ENCODE assay signal across 23 mouse cellular contexts in the genomic region with DNA sequence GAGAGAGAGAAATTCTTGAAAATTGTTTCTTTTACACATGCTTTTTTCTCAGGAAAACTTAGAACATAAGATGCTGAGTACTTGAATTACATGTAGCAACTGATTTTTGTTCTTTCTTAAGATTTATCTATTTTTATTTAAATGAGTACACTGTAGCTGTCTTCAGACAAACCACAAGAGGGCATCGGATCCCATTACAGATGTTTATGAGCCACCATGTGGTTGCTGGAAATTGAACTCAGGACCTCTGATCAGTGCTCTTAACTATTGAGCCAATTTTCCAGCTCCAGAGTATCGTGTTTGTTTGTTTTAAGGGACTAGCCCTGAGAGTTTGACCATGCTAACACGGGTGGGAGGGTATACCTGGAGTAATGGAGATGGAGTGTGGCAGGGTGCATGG. TPM values are rescaled to one million over a fixed set of nuclear protein-coding genes. Genes with fewer than 3 reads are reported as not detected.
DNase-seq lines count a peak whose midpoint lies in the region; ATAC-seq and TF ChIP-seq lines count a peak whose summit lies in the region.
"Had no signal": no experiment of that assay in that cellular context is flagged by ENCODE, and none has a peak within 500 bp of the region (broad histone marks: within the 10 kb centered on the region; RNA-seq: fewer than 3 reads in every experiment).

No protein-coding gene starts in this region.

- no peak overlapping the region for H3K27ac ChIP-seq in layer of hippocampus, adult 2 months
- no peak overlapping the region for H3K27ac ChIP-seq in CH12.LX (ENCODE audit: insufficient read depth, low read depth)
- H3K27ac ChIP-seq in stomach, postnatal 0 days (replicated peaks) = no peak overlapping the region
- no peak overlapping the region for H3K27ac ChIP-seq in kidney, embryonic 15.5 days
- H3K27ac ChIP-seq: embryonic facial prominence, embryonic 12.5 days; forebrain, embryonic 15.5 days; heart, embryonic 15.5 days; hindbrain, embryonic 12.5 days; intestine, embryonic 15.5 days; limb, embryonic 13.5 days had no signal

- H3K36me3 ChIP-seq in CH12.LX (replicated peaks in 1 of 2; ENCODE audit: control insufficient read depth in 1 of 2, insufficient read depth in 1 of 2, low read length in 1 of 2) = no peaks in the 10 kb centered on the region
- no peaks in the 10 kb centered on the region for H3K36me3 ChIP-seq in stomach, postnatal 0 days (ENCODE audit: control insufficient read depth, insufficient read depth, low read length)
- H3K36me3 ChIP-seq in kidney, embryonic 15.5 days = no peaks in the 10 kb centered on the region
- H3K36me3 ChIP-seq: embryonic facial prominence, embryonic 12.5 days; forebrain, embryonic 15.5 days; heart, embryonic 15.5 days; hindbrain, embryonic 12.5 days; intestine, embryonic 15.5 days; limb, embryonic 13.5 days had no signal

- no peaks in the 10 kb centered on the region for H3K79me2 ChIP-seq in CH12.LX (replicated peaks; ENCODE audit: control insufficient read depth, extremely low read depth, insufficient read depth, poor library complexity, severe bottlenecking)

- TF ChIP-seq CTCF in layer of hippocampus, adult 2 months (conservative IDR thresholded peaks at IDR 0.05) = peak; percentile 63
- TF ChIP-seq CTCF in CH12.LX (conservative IDR thresholded peaks at IDR 0.05 in 1 of 2, IDR thresholded peaks at IDR 0.05 in 1 of 2; ENCODE audit: low read depth in 2 of 2, low read length in 2 of 2) = peak in 1 of 2 experiments; percentile 87; a peak in 3 of 4 replicates
- peak; percentile 43 for TF ChIP-seq CTCF in stomach, postnatal 0 days (IDR thresholded peaks at IDR 0.05; ENCODE audit: low read depth)

- no peak overlapping the region for H3K4me3 ChIP-seq in layer of hippocampus, adult 2 months
- H3K4me3 ChIP-seq in CH12.LX (replicated peaks in 1 of 3; ENCODE audit: low read depth in 2 of 3, low read length in 2 of 3, poor library complexity in 1 of 3) = no peak overlapping the region
- no peak overlapping the region for H3K4me3 ChIP-seq in stomach, postnatal 0 days (ENCODE audit: low read depth, low read length)
- no peak overlapping the region for H3K4me3 ChIP-seq in kidney, embryonic 15.5 days (replicated peaks)
- H3K4me3 ChIP-seq: embryonic facial prominence, embryonic 12.5 days; forebrain, embryonic 15.5 days; heart, embryonic 15.5 days; hindbrain, embryonic 12.5 days; intestine, embryonic 15.5 days; limb, embryonic 13.5 days had no signal

- no peaks in the 10 kb centered on the region for H3K4me1 ChIP-seq in CH12.LX (ENCODE audit: control insufficient read depth in 1 of 2, insufficient read depth in 2 of 2)
- no peaks in the 10 kb centered on the region for H3K4me1 ChIP-seq in stomach, postnatal 0 days (replicated peaks; ENCODE audit: control insufficient read depth, insufficient read depth)
- H3K4me1 ChIP-seq in kidney, embryonic 15.5 days = no peaks in the 10 kb centered on the region
- H3K4me1 ChIP-seq: embryonic facial prominence, embryonic 12.5 days; forebrain, embryonic 15.5 days; heart, embryonic 15.5 days; hindbrain, embryonic 12.5 days; intestine, embryonic 15.5 days; limb, embryonic 13.5 days had no signal

- no peak for ATAC-seq in stomach, postnatal 0 days (ENCODE audit: low FRiP score, low TSS enrichment)
- no peak for ATAC-seq in kidney, embryonic 15.5 days (replicated peaks; ENCODE audit: low FRiP score)
- ATAC-seq: forebrain, embryonic 15.5 days; intestine, embryonic 15.5 days had no signal

- H3K4me2 ChIP-seq in CH12.LX (ENCODE audit: insufficient read depth, low read depth, poor library complexity, severe bottlenecking) = no peak overlapping the region
- H3K4me2 ChIP-seq in stomach, postnatal 0 days (replicated peaks; ENCODE audit: low read depth) = no peak overlapping the region
- no peak overlapping the region for H3K4me2 ChIP-seq in kidney, embryonic 15.5 days
- H3K4me2 ChIP-seq: embryonic facial prominence, embryonic 12.5 days; forebrain, embryonic 15.5 days; heart, embryonic 15.5 days; hindbrain, embryonic 12.5 days; intestine, embryonic 15.5 days; limb, embryonic 13.5 days had no signal

- dilution Hi-C loops in CH12.LX (cut with MboI; ENCODE audit: extremely low pct_ligation_motif_present, extremely low pct_unique_long_range_greater_than_20kb, low sequenced_read_pairs) = no loop called here

- TF ChIP-seq RAD21 in CH12.LX (IDR thresholded peaks at IDR 0.05; ENCODE audit: low read depth, low read length) = peak; percentile 58

- H3K9ac ChIP-seq in CH12.LX (ENCODE audit: insufficient read depth, low read depth) = no peak overlapping the region
- no peak overlapping the region for H3K9ac ChIP-seq in stomach, postnatal 0 days (ENCODE audit: low read length)
- no peak overlapping the region for H3K9ac ChIP-seq in kidney, embryonic 15.5 days
- H3K9ac ChIP-seq: embryonic facial prominence, embryonic 12.5 days; forebrain, embryonic 15.5 days; heart, embryonic 15.5 days; hindbrain, embryonic 12.5 days; intestine, embryonic 15.5 days; limb, embryonic 13.5 days had no signal

- DNase-seq in layer of hippocampus, adult 2 months (ENCODE audit: low spot score in 2 of 2) = no peak
- no peak for DNase-seq in layer of hippocampus, adult 8-10 months (ENCODE audit: low spot score in 2 of 2)
- peak; percentile 23 for DNase-seq in thymus, postnatal 14 days
- DNase-seq in thymus, postnatal 4 days = no peak
- DNase-seq in CH12.LX (ENCODE audit: extremely low read depth) = peak; percentile 17
- no peak for DNase-seq in stomach, postnatal 0 days (ENCODE audit: low spot score)
- DNase-seq: adrenal gland, postnatal 10 days; cerebellum, adult 2 months; heart, adult 18-20 months; kidney, postnatal 14 days; layer of hippocampus, adult 9-11 months; midbrain, embryonic 14.5 days had no signal

- no peak for TF ChIP-seq POLR2A in CH12.LX (IDR thresholded peaks at IDR 0.05; ENCODE audit: low read depth, low read length)

- 58% methylated on average over 3 of the region's 3 CpGs for WGBS in stomach, postnatal 0 days
- WGBS in kidney, embryonic 15.5 days = 65% methylated on average over 3 of the region's 3 CpGs

- no peaks in the 10 kb centered on the region for H3K27me3 ChIP-seq in CH12.LX (replicated peaks)
- H3K27me3 ChIP-seq in stomach, postnatal 0 days (ENCODE audit: control insufficient read depth, insufficient read depth, low read length) = no peaks in the 10 kb centered on the region
- H3K27me3 ChIP-seq in kidney, embryonic 15.5 days = no peaks in the 10 kb centered on the region
- H3K27me3 ChIP-seq: embryonic facial prominence, embryonic 12.5 days; forebrain, embryonic 15.5 days; heart, embryonic 15.5 days; hindbrain, embryonic 12.5 days; intestine, embryonic 15.5 days; limb, embryonic 13.5 days had no signal

- no peaks in the 10 kb centered on the region for H3K9me3 ChIP-seq in CH12.LX (replicated peaks; ENCODE audit: low read length)
- H3K9me3 ChIP-seq in stomach, postnatal 0 days (ENCODE audit: control insufficient read depth, low read length) = no peaks in the 10 kb centered on the region
- no peaks in the 10 kb centered on the region for H3K9me3 ChIP-seq in kidney, embryonic 15.5 days (replicated peaks)
- H3K9me3 ChIP-seq: embryonic facial prominence, embryonic 12.5 days; forebrain, embryonic 15.5 days; heart, embryonic 15.5 days; hindbrain, embryonic 12.5 days; intestine, embryonic 15.5 days; limb, embryonic 13.5 days had no signal

- no peak for TF ChIP-seq EP300 in CH12.LX (IDR thresholded peaks at IDR 0.05; ENCODE audit: low read length)
- no peak for TF ChIP-seq EP300 in stomach, postnatal 0 days (optimal IDR thresholded peaks at IDR 0.05)

- in situ Hi-C loops in CH12.LX (cut with MboI; ENCODE audit: low pct_ligation_motif_present, low pct_unique_long_range_greater_than_20kb, low sequenced_read_pairs) = loop anchor here (10.0 kb wide), 1 partner anchor 63 kb away; no protein-coding TSS in a partner anchor

TF ChIP-seq in CH12.LX, 34 proteins besides CTCF, POLR2A, EP300 and RAD21 (continues in another document):
- TF ChIP-seq MYC (IDR thresholded peaks at IDR 0.05; ENCODE audit: low read depth, low read length) (peak; percentile 88), NRF1 (IDR thresholded peaks at IDR 0.05; ENCODE audit: low read depth, low read length) (no peak), TBP (conservative IDR thresholded peaks at IDR 0.05; ENCODE audit: low read depth, low read length) (no peak), MAZ (IDR thresholded peaks at IDR 0.05; ENCODE audit: low read depth, low read length) (no peak), JUN (IDR thresholded peaks at IDR 0.05; ENCODE audit: insufficient read depth, low read depth, low read length) (no peak), MAX (IDR thresholded peaks at IDR 0.05; ENCODE audit: low read length) (peak; percentile 61; the same call in 1 of the 2 replicates), MAFK (IDR thresholded peaks at IDR 0.05; ENCODE audit: insufficient replicate concordance, low read length) (no peak), RCOR1 (conservative IDR thresholded peaks at IDR 0.05; ENCODE audit: low read depth, low read length) (no peak)

RNA-seq across cellular contexts. Expression of a gene that starts 8.6 kb away (rescaled TPM):
- 10 to 100 TPM in 1 of 2 experiments, 1 to 10 TPM in 1; 9.4 to 10.6 TPM for total RNA-seq in layer of hippocampus, adult 2 months (2021)
- 10 to 100 TPM in 1 of 4 experiments, 1 to 10 TPM in 3; 8.1 to 10.4 (median 8.8) TPM for total RNA-seq in layer of hippocampus, adult 8-10 months (2022)
- total RNA-seq in CH12.LX (2012; rRNA removed) = not detected in 2 replicates
- not detected in 2 replicates for total RNA-seq in CH12.LX (2014; rRNA removed)
- not detected in 2 replicates for polyA plus RNA-seq in CH12.LX (2012; ENCODE audit: insufficient read length, low read depth)
- not detected in 2 replicates for polyA plus RNA-seq in stomach, postnatal 0 days (2015; fragmentation: Nextera tagmentation; extraction: Ambion mirVana)
- not detected in 2 replicates for polyA plus RNA-seq in kidney, embryonic 15.5 days (2015; fragmentation: Nextera tagmentation; extraction: Ambion mirVana)
- total RNA-seq: adrenal gland, postnatal 10 days; gastrocnemius, adult 8-10 months; heart, adult 18-20 months; megakaryocyte, adult 5-6 weeks had no signal
- polyA plus RNA-seq: embryonic facial prominence, embryonic 12.5 days; forebrain, embryonic 15.5 days; heart, embryonic 15.5 days; hindbrain, embryonic 12.5 days; intestine, embryonic 15.5 days; limb, embryonic 13.5 days; lung, embryonic 16.5 days; midbrain, embryonic 14.5 days; stomach, embryonic 14.5 days had no signal

RNA-seq across cellular contexts. Expression of a gene that starts 21.3 kb away (rescaled TPM):
- total RNA-seq in layer of hippocampus, adult 2 months (2021) = under 1 TPM in 1 of 2 experiments, not detected in 1; 0.10 TPM
- under 1 TPM in 3 of 4 experiments, not detected in 1; 0.04 to 0.12 (median 0.07) TPM for total RNA-seq in layer of hippocampus, adult 8-10 months (2022)
- total RNA-seq in CH12.LX (2012; rRNA removed) (not detected in 2 replicates), CH12.LX (2014; rRNA removed) (not detected in 2 replicates)
- not detected in 2 replicates for polyA plus RNA-seq in CH12.LX (2012; ENCODE audit: insufficient read length, low read depth)
- polyA plus RNA-seq in stomach, postnatal 0 days (2015; fragmentation: Nextera tagmentation; extraction: Ambion mirVana) = 0.01 TPM in 1 of 2 replicates, not detected in the other
- not detected in 2 replicates for polyA plus RNA-seq in kidney, embryonic 15.5 days (2015; fragmentation: Nextera tagmentation; extraction: Ambion mirVana)
- total RNA-seq: megakaryocyte, adult 5-6 weeks had no signal
- polyA plus RNA-seq: cerebellum, adult 2 months; embryonic facial prominence, embryonic 12.5 days; forebrain, embryonic 15.5 days; hindbrain, embryonic 12.5 days; limb, embryonic 13.5 days; lung, embryonic 16.5 days; midbrain, embryonic 14.5 days; stomach, embryonic 14.5 days had no signal

RNA-seq across cellular contexts. Expression of a gene that starts 40.7 kb away (rescaled TPM):
- under 1 TPM in 1 of 2 experiments, not detected in 1; 0.31 TPM for total RNA-seq in layer of hippocampus, adult 2 months (2021)
- total RNA-seq in layer of hippocampus, adult 8-10 months (2022) = 1 to 10 TPM in 2 of 4 experiments, under 1 TPM in 1, not detected in 1; 0.27 to 6.1 (median 5.6) TPM
- total RNA-seq in CH12.LX (2012; rRNA removed) = 26.4 and 40.3 TPM in 2 replicates
- 26.5 and 30.1 TPM in 2 replicates for total RNA-seq in CH12.LX (2014; rRNA removed)
- 35.1 and 36.7 TPM in 2 replicates for polyA plus RNA-seq in CH12.LX (2012; ENCODE audit: insufficient read length, low read depth)
- 0.05 TPM in 1 of 2 replicates, not detected in the other for polyA plus RNA-seq in stomach, postnatal 0 days (2015; fragmentation: Nextera tagmentation; extraction: Ambion mirVana)
- not detected in 2 replicates for polyA plus RNA-seq in kidney, embryonic 15.5 days (2015; fragmentation: Nextera tagmentation; extraction: Ambion mirVana)
- total RNA-seq: gastrocnemius, adult 8-10 months had no signal
- polyA plus RNA-seq: embryonic facial prominence, embryonic 12.5 days; forebrain, embryonic 15.5 days; stomach, embryonic 14.5 days had no signal

Comparison
In these comparisons a context has a peak if more than half of its experiments do, and no peak if none do; other contexts are left out.
1. DNase-seq: peak in thymus, postnatal 14 days (single experiment) and CH12.LX (single experiment); none in layer of hippocampus, adult 2 months (0 of 2), layer of hippocampus, adult 8-10 months (0 of 2), thymus, postnatal 4 days (single experiment) and stomach, postnatal 0 days (single experiment).
2. RNA of a gene that starts 8.6 kb away (total RNA-seq): 9.4 to 10.6 TPM in layer of hippocampus, adult 2 months and 8.1 to 10.4 TPM in layer of hippocampus, adult 8-10 months; not detected in CH12.LX; every median in the first group is over 4 times any median in the second.